Mouse (Mus musculus) lung, embryonic 15.5 days (tissue): ENCODE measurements around the gene Gpr132. TPM values are rescaled to one million over a fixed set of nuclear protein-coding genes. Genes with fewer than 3 reads are reported as not detected.

Source experiments
- ATAC-seq: fragments of 200-750 bp; cut with Nextera tagmentation; 2 replicates; pipeline ENCODE4 v1.8.0; 2017; ENCODE audit warnings: moderate number of reproducible peaks, borderline replicate concordance; ENCODE audit not compliant: low FRiP score, low TSS enrichment; ENCODE audit errors: extremely low read depth
- H3K27ac ChIP-seq: fragments of 300-500 bp; sonication (generic); 2 replicates; pipeline ENCODE4 v1.5.1; 2015; ENCODE audit warnings: moderate library complexity, mild to moderate bottlenecking, inconsistent platforms
- H3K27me3 ChIP-seq: fragments of 300-500 bp; sonication (generic); 2 replicates; pipeline ENCODE4 v1.6.1; 2015; ENCODE audit warnings: inconsistent platforms
- H3K36me3 ChIP-seq: fragments of 300-500 bp; sonication (generic); 2 replicates; pipeline ENCODE4 v1.6.1; 2015; ENCODE audit warnings: inconsistent platforms
- H3K4me1 ChIP-seq: fragments of 300-500 bp; sonication (generic); 2 replicates; pipeline ENCODE4 v1.6.1; 2015; ENCODE audit warnings: inconsistent platforms
- H3K4me2 ChIP-seq: fragments of 300-500 bp; sonication (generic); 2 replicates; pipeline ENCODE4 v1.6.1; 2015; ENCODE audit warnings: inconsistent platforms, mild to moderate bottlenecking, moderate library complexity
- H3K4me3 ChIP-seq: fragments of 300-500 bp; sonication (generic); 2 replicates; pipeline ENCODE4 v1.5.1; 2015; ENCODE audit warnings: mild to moderate bottlenecking, inconsistent platforms
- H3K9ac ChIP-seq: fragments of 300-500 bp; sonication (generic); 2 replicates; pipeline ENCODE4 v1.6.1; 2015; ENCODE audit warnings: inconsistent platforms
- H3K9me3 ChIP-seq: fragments of 300-500 bp; sonication (generic); 2 replicates; pipeline ENCODE4 v1.6.1; 2016; ENCODE audit warnings: inconsistent platforms
- WGBS: fragments of 180-500 bp; shearing (Covaris S2); methylation state at CpG from one replicate; pipeline ENCODE4 v1.1.7; 2015; 5-methylcytosine and 5-hydroxymethylcytosine counted together
- polyA plus RNA-seq: library from polyadenylated mRNA; unstranded; fragments of >200 nt; fragmentation: Nextera tagmentation; extraction: Ambion mirVana; gene quantifications from 2 replicates; pipeline ENCODE4 v1.2.1, GENCODE M21; 2015

The Gpr132 gene
- 0.13 and 0.79 TPM in 2 replicates for polyA plus RNA-seq

- H3K36me3 ChIP-seq = no peaks in the 10 kb centered on the region
- peaks cover 32% of the 10 kb centered on the region for H3K27me3 ChIP-seq
- no peak within 1 kb of the TSS for H3K27ac ChIP-seq
- H3K9me3 ChIP-seq = no peaks in the 10 kb centered on the region
- no peak within 1 kb of the TSS for H3K4me3 ChIP-seq
- no peak within 1 kb of the TSS for H3K9ac ChIP-seq
- H3K4me1 ChIP-seq = peaks cover 28% of the 10 kb centered on the region
- ATAC-seq = no peak
- 55% methylated on average over 13 of the region's 13 CpGs for WGBS
- no peak within 1 kb of the TSS; the same call in 1 of the 2 replicates for H3K4me2 ChIP-seq
Measured at GRCm38 (mm10) chr12:112868178-112869087, at the start of gene Gpr132. Gpr132 (minus strand) TSS chr12:112868228.

GRCm38 (mm10) chr12:112917486-112917885 is 49.5 kb upstream of the Gpr132 start:
- no peak overlapping the region for H3K4me2 ChIP-seq
- H3K9ac ChIP-seq = no peak overlapping the region
- H3K27me3 ChIP-seq = no peaks in the 10 kb centered on the region
- no peaks in the 10 kb centered on the region for H3K9me3 ChIP-seq
- no peak for ATAC-seq
- H3K36me3 ChIP-seq = no peaks in the 10 kb centered on the region
- H3K4me3 ChIP-seq = no peak overlapping the region
- H3K4me1 ChIP-seq = no peaks in the 10 kb centered on the region
- WGBS = 71% methylated on average over 11 of the region's 11 CpGs
- H3K27ac ChIP-seq = no peak overlapping the region

GRCm38 (mm10) chr12:112916698-112917400 is 48.8 kb upstream of the Gpr132 start:
- H3K36me3 ChIP-seq = no peaks in the 10 kb centered on the region
- WGBS = 74% methylated on average over 16 of the region's 16 CpGs
- H3K27ac ChIP-seq = no peak overlapping the region
- no peak overlapping the region for H3K4me3 ChIP-seq
- H3K9ac ChIP-seq = no peak overlapping the region
- no peaks in the 10 kb centered on the region for H3K4me1 ChIP-seq
- no peaks in the 10 kb centered on the region for H3K27me3 ChIP-seq
- no peaks in the 10 kb centered on the region for H3K9me3 ChIP-seq
- no peak for ATAC-seq
- H3K4me2 ChIP-seq = no peak overlapping the region

GRCm38 (mm10) chr12:112915587-112915986 is 47.6 kb upstream of the Gpr132 start:
- H3K27me3 ChIP-seq = no peaks in the 10 kb centered on the region
- H3K36me3 ChIP-seq = 0 out of 2 replicates have a peak, but pooled peaks cover 3% of the 10 kb centered on the region
- H3K9me3 ChIP-seq = no peaks in the 10 kb centered on the region
- H3K27ac ChIP-seq = no peak overlapping the region
- 81% methylated on average over 13 of the region's 13 CpGs for WGBS
- H3K4me1 ChIP-seq = no peaks in the 10 kb centered on the region
- H3K4me2 ChIP-seq = no peak overlapping the region
- H3K4me3 ChIP-seq = no peak overlapping the region
- no peak overlapping the region for H3K9ac ChIP-seq
- ATAC-seq = no peak

GRCm38 (mm10) chr12:112914527-112914926 is 46.5 kb upstream of the Gpr132 start:
- Histone ChIP-seq H3K9me3 (no peaks in the 10 kb centered on the region), H3K27me3 (no peaks in the 10 kb centered on the region), H3K4me2 (no peak overlapping the region), H3K4me3 (no peak overlapping the region), H3K36me3 (0 out of 2 replicates have a peak, but pooled peaks cover 3% of the 10 kb centered on the region), H3K27ac (peak overlapping the region; percentile 43; the same call in 1 of the 2 replicates), H3K4me1 (no peaks in the 10 kb centered on the region), H3K9ac (no peak overlapping the region)
- WGBS = 56% methylated on average over 11 of the region's 11 CpGs
- no peak for ATAC-seq

GRCm38 (mm10) chr12:112912951-112913745 is 45.1 kb upstream of the Gpr132 start:
- H3K4me2 ChIP-seq = no peak overlapping the region
- ATAC-seq = no peak
- H3K27me3 ChIP-seq = no peaks in the 10 kb centered on the region
- no peaks in the 10 kb centered on the region for H3K9me3 ChIP-seq
- no peak overlapping the region for H3K9ac ChIP-seq
- H3K36me3 ChIP-seq = 0 out of 2 replicates have a peak, but pooled peaks cover 3% of the 10 kb centered on the region
- no peak overlapping the region for H3K27ac ChIP-seq
- H3K4me3 ChIP-seq = no peak overlapping the region
- no peaks in the 10 kb centered on the region for H3K4me1 ChIP-seq
- 83% methylated on average over 28 of the region's 28 CpGs for WGBS

- Histone ChIP-seq H3K36me3 (0 out of 2 replicates have a peak, but pooled peaks cover 3% of the 10 kb centered on the region), H3K4me2 (no peak overlapping the region), H3K27me3 (no peaks in the 10 kb centered on the region), H3K4me1 (no peaks in the 10 kb centered on the region), H3K9ac (no peak overlapping the region), H3K4me3 (no peak overlapping the region), H3K27ac (no peak overlapping the region), H3K9me3 (no peaks in the 10 kb centered on the region)
- WGBS = 86% methylated on average over 17 of the region's 17 CpGs
- ATAC-seq = no peak
Measured at GRCm38 (mm10) chr12:112911701-112912100, 43.7 kb upstream of the Gpr132 start.

GRCm38 (mm10) chr12:112908991-112909390 is 41.0 kb upstream of the Gpr132 start:
- no peak for ATAC-seq
- WGBS = 88% methylated on average over 22 of the region's 22 CpGs
- no peak overlapping the region for H3K27ac ChIP-seq

GRCm38 (mm10) chr12:112905001-112905400 is 37.0 kb upstream of the Gpr132 start:
- no peaks in the 10 kb centered on the region for H3K9me3 ChIP-seq
- ATAC-seq = no peak
- H3K9ac ChIP-seq = no peak overlapping the region
- H3K4me3 ChIP-seq = no peak overlapping the region
- H3K4me2 ChIP-seq = no peak overlapping the region
- H3K36me3 ChIP-seq = no peaks in the 10 kb centered on the region
- H3K27me3 ChIP-seq = no peaks in the 10 kb centered on the region; the same call in 1 of the 2 replicates
- WGBS = 79% methylated on average over 5 of the region's 5 CpGs
- H3K27ac ChIP-seq = no peak overlapping the region
- H3K4me1 ChIP-seq = no peaks in the 10 kb centered on the region

More at GRCm38 (mm10) chr12:112908991-112909390, 41.0 kb upstream of the Gpr132 start:
- no peak overlapping the region for H3K9ac ChIP-seq
- no peaks in the 10 kb centered on the region for H3K27me3 ChIP-seq
- H3K36me3 ChIP-seq = 0 out of 2 replicates have a peak, but pooled peaks cover 3% of the 10 kb centered on the region
- H3K4me3 ChIP-seq = no peak overlapping the region
- no peaks in the 10 kb centered on the region for H3K4me1 ChIP-seq
- no peak overlapping the region for H3K4me2 ChIP-seq
- no peaks in the 10 kb centered on the region for H3K9me3 ChIP-seq

GRCm38 (mm10) chr12:112903941-112904340 is 35.9 kb upstream of the Gpr132 start:
- Histone ChIP-seq H3K9ac (no peak overlapping the region), H3K4me1 (no peaks in the 10 kb centered on the region), H3K4me2 (no peak overlapping the region), H3K27me3 (no peaks in the 10 kb centered on the region; the same call in 1 of the 2 replicates), H3K4me3 (no peak overlapping the region), H3K36me3 (no peaks in the 10 kb centered on the region), H3K27ac (no peak overlapping the region), H3K9me3 (no peaks in the 10 kb centered on the region)
- no peak for ATAC-seq
- 56% methylated on average over 8 of the region's 8 CpGs for WGBS

- no peak overlapping the region for H3K9ac ChIP-seq
- H3K27ac ChIP-seq = no peak overlapping the region
- H3K4me1 ChIP-seq = 0 out of 2 replicates have a peak, but pooled peaks cover 4% of the 10 kb centered on the region
- H3K4me3 ChIP-seq = no peak overlapping the region
- WGBS = 79% methylated on average over 9 of the region's 9 CpGs
- no peak overlapping the region for H3K4me2 ChIP-seq
- ATAC-seq = no peak
- no peaks in the 10 kb centered on the region for H3K36me3 ChIP-seq
- H3K9me3 ChIP-seq = no peaks in the 10 kb centered on the region
- no peaks in the 10 kb centered on the region; the same call in 1 of the 2 replicates for H3K27me3 ChIP-seq
Measured at GRCm38 (mm10) chr12:112900641-112901040, 32.6 kb upstream of the Gpr132 start.
